Mouse (Mus musculus): ENCODE results near the gene Zbed5. TPM values are rescaled to one million over a fixed set of nuclear protein-coding genes. Genes with fewer than 3 reads are reported as not detected.

Zbed5 gene
- polyA plus RNA-seq, 1 experiment from 2014 or later: 3.7 TPM

DNA sequence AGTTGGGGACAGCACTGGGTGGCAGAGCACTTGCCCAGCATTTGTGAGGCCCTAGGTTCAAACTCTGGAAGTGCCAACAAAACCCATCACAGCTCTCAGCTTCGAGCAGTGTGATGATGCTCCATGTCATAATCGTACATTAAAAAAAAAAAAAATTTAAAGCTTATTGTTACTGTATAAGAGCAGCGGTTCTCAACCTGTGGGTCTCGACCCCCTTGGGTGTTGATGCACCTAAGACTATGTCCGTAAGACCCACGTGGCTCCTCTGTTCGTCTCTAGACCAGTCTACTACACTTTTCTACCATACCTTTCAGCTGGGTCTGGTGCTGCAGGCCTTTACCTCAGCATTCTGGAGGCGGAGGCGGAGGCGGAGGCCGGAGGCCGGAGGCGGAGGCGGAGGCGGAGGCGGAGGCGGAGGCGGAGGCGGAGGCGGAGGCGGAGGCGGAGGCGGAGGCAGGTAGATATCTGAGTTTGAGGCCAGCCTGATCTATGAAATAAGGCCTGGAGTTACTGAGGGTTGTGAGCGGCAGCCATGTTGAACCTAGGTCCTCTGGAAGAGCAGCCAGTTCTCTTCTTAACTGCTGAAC lies 22.6 kb downstream of the Zbed5 start:
- no peak for ATAC-seq
- 84% methylated on average over 24 of the region's 24 CpGs for WGBS (ENCODE audit: insufficient replicate concordance)
- DNase-seq: no peak
- H3K27me3 ChIP-seq (ENCODE audit: insufficient read depth, low read length): no peaks in the 10 kb centered on the region
- TF ChIP-seq EP300 (IDR thresholded peaks at IDR 0.05; ENCODE audit: low read depth): no peak
- no peak for TF ChIP-seq CTCF (IDR thresholded peaks at IDR 0.05; ENCODE audit: low read depth)
- no peaks in the 10 kb centered on the region for H3K36me3 ChIP-seq (replicated peaks; ENCODE audit: insufficient read depth, low read length)
- no peaks in the 10 kb centered on the region for H3K4me1 ChIP-seq (ENCODE audit: insufficient read depth)
- no peaks in the 10 kb centered on the region for H3K9me3 ChIP-seq (ENCODE audit: low read length)
- no peak overlapping the region for H3K27ac ChIP-seq (ENCODE audit: low read depth)
- H3K4me3 ChIP-seq (ENCODE audit: low read depth, low read length): no peak overlapping the region
- H3K9ac ChIP-seq (replicated peaks): no peak overlapping the region
- H3K4me2 ChIP-seq (ENCODE audit: low read depth, low read length): no peak overlapping the region

DNA sequence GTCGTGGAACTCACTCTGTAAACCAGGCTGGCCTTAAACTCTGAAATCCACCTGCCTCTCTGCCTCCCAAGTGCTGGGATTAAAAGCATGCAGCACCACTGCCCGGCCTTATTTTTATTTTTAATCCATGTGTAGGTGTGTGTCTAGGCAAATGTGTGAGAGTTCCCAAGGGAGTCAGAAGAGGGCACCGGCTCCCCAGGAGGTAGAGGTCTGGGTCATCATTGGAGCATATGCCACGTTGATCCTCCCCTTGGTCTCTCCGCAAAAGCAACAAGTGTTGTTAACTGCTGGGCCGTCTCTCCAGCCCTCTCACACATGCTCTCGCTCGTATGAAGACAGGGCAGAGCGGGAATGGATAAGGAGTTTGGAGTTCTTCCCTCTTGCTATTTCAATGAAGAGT lies 23.2 kb downstream of the Zbed5 start:
- DNase-seq: no peak
- H3K4me2 ChIP-seq (ENCODE audit: low read depth, low read length): no peak overlapping the region
- H3K27ac ChIP-seq (ENCODE audit: low read depth): no peak overlapping the region
- H3K9me3 ChIP-seq (ENCODE audit: low read length): no peaks in the 10 kb centered on the region
- ATAC-seq: no peak
- no peak for TF ChIP-seq CTCF (IDR thresholded peaks at IDR 0.05; ENCODE audit: low read depth)
- no peak for TF ChIP-seq EP300 (IDR thresholded peaks at IDR 0.05; ENCODE audit: low read depth)
- no peak overlapping the region for H3K9ac ChIP-seq (replicated peaks)
- H3K27me3 ChIP-seq (ENCODE audit: insufficient read depth, low read length): no peaks in the 10 kb centered on the region
- H3K4me3 ChIP-seq (ENCODE audit: low read depth, low read length): no peak overlapping the region
- WGBS (ENCODE audit: insufficient replicate concordance): 77% methylated on average over 9 of the region's 9 CpGs
- no peaks in the 10 kb centered on the region for H3K4me1 ChIP-seq (ENCODE audit: insufficient read depth)
- H3K36me3 ChIP-seq (replicated peaks; ENCODE audit: insufficient read depth, low read length): no peaks in the 10 kb centered on the region

DNA sequence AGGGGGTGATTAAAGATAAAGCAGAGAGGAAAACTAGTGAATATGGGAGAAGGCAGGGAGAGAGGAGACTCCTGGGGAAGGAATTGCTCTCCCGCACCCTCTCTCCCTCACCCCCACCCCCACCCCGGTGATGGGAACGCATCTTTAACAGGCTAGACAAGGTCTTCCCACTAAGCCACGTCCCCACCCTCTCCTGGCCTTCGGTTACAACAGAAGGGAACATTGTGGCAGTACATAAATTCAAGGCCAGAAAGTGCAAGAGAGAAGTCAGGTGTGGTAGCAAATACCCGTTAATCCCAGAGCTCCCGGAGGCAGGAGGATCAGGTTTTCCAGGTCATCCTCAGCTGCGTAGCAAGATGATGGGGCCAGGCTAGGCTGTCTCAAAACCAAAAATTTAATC lies 23.8 kb downstream of the Zbed5 start:
- Histone ChIP-seq H3K9ac (replicated peaks) (no peak overlapping the region), H3K4me2 (ENCODE audit: low read depth, low read length) (no peak overlapping the region), H3K27ac (ENCODE audit: low read depth) (no peak overlapping the region), H3K4me1 (ENCODE audit: insufficient read depth) (no peaks in the 10 kb centered on the region), H3K4me3 (ENCODE audit: low read depth, low read length) (no peak overlapping the region), H3K27me3 (ENCODE audit: insufficient read depth, low read length) (no peaks in the 10 kb centered on the region), H3K36me3 (replicated peaks; ENCODE audit: insufficient read depth, low read length) (no peaks in the 10 kb centered on the region), H3K9me3 (ENCODE audit: low read length) (no peaks in the 10 kb centered on the region)
- DNase-seq (no peak), ATAC-seq (no peak)
- 66% methylated on average over 8 of the region's 8 CpGs for WGBS (ENCODE audit: insufficient replicate concordance)
- no peak for TF ChIP-seq CTCF (IDR thresholded peaks at IDR 0.05; ENCODE audit: low read depth)
- no peak for TF ChIP-seq EP300 (IDR thresholded peaks at IDR 0.05; ENCODE audit: low read depth)

DNA sequence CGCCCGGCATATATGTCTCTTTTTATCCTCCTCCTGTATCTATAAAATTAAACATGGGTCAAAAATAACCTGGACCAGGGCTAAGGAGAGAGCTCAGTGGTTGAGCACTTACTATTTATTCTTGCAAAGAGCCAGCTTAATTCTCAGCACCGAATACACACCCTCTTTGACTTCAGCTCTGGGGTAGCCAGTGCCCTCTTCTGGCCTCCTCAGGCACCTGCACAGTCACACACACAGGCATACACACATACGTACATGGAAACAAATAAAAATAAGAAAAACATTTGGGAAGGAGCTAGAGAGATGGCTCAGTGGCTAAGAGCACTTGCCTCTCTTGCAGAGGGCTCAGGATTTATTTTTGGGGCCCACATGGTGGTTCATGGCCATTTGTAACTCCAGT lies 26.4 kb downstream of the Zbed5 start:
- H3K27me3 ChIP-seq (ENCODE audit: insufficient read depth, low read length): no peaks in the 10 kb centered on the region
- H3K36me3 ChIP-seq (replicated peaks; ENCODE audit: insufficient read depth, low read length): no peaks in the 10 kb centered on the region
- H3K27ac ChIP-seq (ENCODE audit: low read depth): no peak overlapping the region
- no peak overlapping the region for H3K9ac ChIP-seq (replicated peaks)
- H3K4me1 ChIP-seq (ENCODE audit: insufficient read depth): peaks cover 2% of the 10 kb centered on the region; the same call in 1 of the 2 replicates
- no peak overlapping the region for H3K4me2 ChIP-seq (ENCODE audit: low read depth, low read length)
- H3K9me3 ChIP-seq (ENCODE audit: low read length): no peaks in the 10 kb centered on the region
- no peak for ATAC-seq
- DNase-seq: no peak
- TF ChIP-seq EP300 (IDR thresholded peaks at IDR 0.05; ENCODE audit: low read depth): no peak
- no peak for TF ChIP-seq CTCF (IDR thresholded peaks at IDR 0.05; ENCODE audit: low read depth)
- H3K4me3 ChIP-seq (ENCODE audit: low read depth, low read length): no peak overlapping the region
- 95% methylated on average over 4 of the region's 4 CpGs for WGBS (ENCODE audit: insufficient replicate concordance)

DNA sequence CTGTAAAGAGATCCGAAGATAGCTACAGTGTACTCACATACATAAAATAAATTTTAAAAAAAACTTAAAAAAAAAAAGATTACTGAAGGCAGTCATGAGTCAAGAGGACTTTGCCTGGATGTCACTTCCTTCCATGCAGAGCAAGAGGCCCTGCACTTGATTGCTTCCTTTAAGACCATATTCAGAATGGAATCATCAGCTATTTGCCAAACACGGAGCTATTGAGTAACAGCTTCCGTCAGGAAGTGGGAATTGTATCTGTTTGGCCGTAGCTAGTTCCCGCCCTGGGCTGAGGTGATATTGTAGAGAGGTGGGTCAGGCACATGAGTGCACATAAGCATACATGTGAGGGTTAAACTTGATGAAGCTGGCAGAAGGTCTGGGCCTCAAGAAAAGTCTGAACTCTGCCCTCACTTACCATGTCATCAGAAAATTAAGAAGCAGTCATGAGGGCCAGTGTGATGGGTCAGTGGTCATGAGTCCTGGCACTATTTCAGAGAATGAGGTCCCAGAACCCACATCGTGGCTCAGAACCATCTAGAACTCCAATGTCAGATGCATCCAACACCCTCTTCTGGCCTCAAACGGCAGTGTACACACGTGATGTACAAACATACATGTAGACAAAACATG lies 29.4 kb downstream of the Zbed5 start:
- WGBS (ENCODE audit: insufficient replicate concordance): 61% methylated on average over 8 of the region's 8 CpGs
- DNase-seq (no peak), ATAC-seq (peak; percentile 43)
- Histone ChIP-seq H3K27me3 (ENCODE audit: insufficient read depth, low read length) (no peaks in the 10 kb centered on the region), H3K9me3 (ENCODE audit: low read length) (no peaks in the 10 kb centered on the region), H3K36me3 (replicated peaks; ENCODE audit: insufficient read depth, low read length) (no peaks in the 10 kb centered on the region), H3K27ac (ENCODE audit: low read depth) (no peak overlapping the region), H3K4me2 (ENCODE audit: low read depth, low read length) (no peak overlapping the region), H3K4me1 (ENCODE audit: insufficient read depth) (peaks cover 4% of the 10 kb centered on the region), H3K4me3 (ENCODE audit: low read depth, low read length) (no peak overlapping the region), H3K9ac (replicated peaks) (no peak overlapping the region)
- TF ChIP-seq CTCF (IDR thresholded peaks at IDR 0.05; ENCODE audit: low read depth) (no peak), EP300 (IDR thresholded peaks at IDR 0.05; ENCODE audit: low read depth) (no peak)

DNA sequence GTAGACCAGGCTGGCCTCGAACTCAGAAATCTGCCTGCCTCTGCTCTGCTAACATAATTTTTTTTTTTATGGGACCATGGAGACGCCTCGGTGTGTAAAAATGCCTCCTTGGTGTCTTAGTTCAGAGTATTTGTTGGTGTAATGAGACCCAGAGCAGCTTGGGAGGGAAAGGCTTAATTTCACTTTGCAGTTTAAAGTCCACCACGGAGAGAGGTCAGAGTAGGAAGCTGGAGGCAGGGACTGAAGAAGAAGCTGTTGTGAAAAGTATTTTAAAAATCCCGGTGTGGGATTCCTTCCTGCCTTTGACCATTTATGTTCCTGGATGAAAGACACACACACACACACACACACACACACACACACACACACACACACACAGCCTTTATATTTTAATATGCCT lies 30.4 kb downstream of the Zbed5 start:
- Histone ChIP-seq H3K4me2 (ENCODE audit: low read depth, low read length) (no peak overlapping the region), H3K27ac (ENCODE audit: low read depth) (no peak overlapping the region), H3K27me3 (ENCODE audit: insufficient read depth, low read length) (no peaks in the 10 kb centered on the region), H3K36me3 (replicated peaks; ENCODE audit: insufficient read depth, low read length) (no peaks in the 10 kb centered on the region), H3K4me1 (ENCODE audit: insufficient read depth) (peaks cover 11% of the 10 kb centered on the region), H3K9ac (replicated peaks) (no peak overlapping the region), H3K9me3 (ENCODE audit: low read length) (no peaks in the 10 kb centered on the region), H3K4me3 (ENCODE audit: low read depth, low read length) (no peak overlapping the region)
- DNase-seq: no peak
- WGBS (ENCODE audit: insufficient replicate concordance): 58% methylated on average over 5 of the region's 5 CpGs
- TF ChIP-seq EP300 (IDR thresholded peaks at IDR 0.05; ENCODE audit: low read depth): no peak
- ATAC-seq: no peak
